Mouse (Mus musculus): Measurements from ENCODE around the gene Pde6d. TPM values are rescaled to one million over a fixed set of nuclear protein-coding genes. Genes with fewer than 3 reads are reported as not detected.

Gene Pde6d
- 73.0 and 73.2 TPM in 2 replicates for polyA plus RNA-seq (2021; fragmentation: Nextera tagmentation)
- long read RNA-seq, experiment 1, transcript Pde6d-201 (5 exons, 1,159 nt) = major isoform, 67 of 75 reads
- long read RNA-seq, experiment 1, partial matches to known transcripts = 3 of 75 reads
- long read RNA-seq, experiment 1, other reads (novel, unspliced or antisense) = 3 of 75 reads
- long read RNA-seq, experiment 2, transcript Pde6d-201 (5 exons, 1,159 nt) = major isoform, 72 of 74 reads
- long read RNA-seq, experiment 2, partial matches to known transcripts = 0 of 74 reads
- long read RNA-seq, experiment 2, other reads (novel, unspliced or antisense) = 2 of 74 reads

DNA sequence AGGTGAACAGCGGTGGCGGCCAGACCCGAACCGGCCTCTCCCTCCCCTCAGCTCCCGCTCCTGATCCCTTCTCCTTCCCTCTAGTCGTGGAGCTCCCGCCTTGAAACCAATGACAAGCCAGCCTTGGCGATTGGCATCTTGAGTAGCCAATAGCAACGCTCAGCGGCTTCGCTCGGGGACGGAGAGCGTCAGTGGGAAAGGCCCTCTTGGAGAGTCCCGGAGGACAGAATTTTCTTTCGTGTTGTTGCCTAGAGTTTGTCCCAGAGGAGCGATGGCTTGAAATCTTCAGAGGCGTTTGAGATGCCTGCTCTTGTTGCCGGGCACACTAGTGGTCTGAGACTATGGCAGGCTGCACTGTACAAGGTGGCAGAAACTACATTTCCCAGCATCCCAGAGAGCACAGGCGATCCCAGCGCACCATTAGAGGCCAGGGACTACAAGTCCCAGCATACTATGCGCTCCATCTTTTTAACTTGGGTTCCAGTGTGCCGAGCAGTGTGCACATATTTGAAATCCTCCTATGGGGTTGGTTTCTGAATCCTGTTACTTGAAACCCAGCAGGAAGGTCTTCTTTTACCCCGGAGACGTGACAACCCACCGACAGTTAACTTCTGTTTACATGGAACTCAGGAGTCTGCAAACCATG, at the start of gene Pde6d, which contains the start of gene Cops7b:
TSS of gene Pde6d (minus strand) at position 179 of the 646 bp plus-strand sequence.
TSS of gene Cops7b (plus strand) at position 454 of the 646 bp plus-strand sequence.

DNA sequence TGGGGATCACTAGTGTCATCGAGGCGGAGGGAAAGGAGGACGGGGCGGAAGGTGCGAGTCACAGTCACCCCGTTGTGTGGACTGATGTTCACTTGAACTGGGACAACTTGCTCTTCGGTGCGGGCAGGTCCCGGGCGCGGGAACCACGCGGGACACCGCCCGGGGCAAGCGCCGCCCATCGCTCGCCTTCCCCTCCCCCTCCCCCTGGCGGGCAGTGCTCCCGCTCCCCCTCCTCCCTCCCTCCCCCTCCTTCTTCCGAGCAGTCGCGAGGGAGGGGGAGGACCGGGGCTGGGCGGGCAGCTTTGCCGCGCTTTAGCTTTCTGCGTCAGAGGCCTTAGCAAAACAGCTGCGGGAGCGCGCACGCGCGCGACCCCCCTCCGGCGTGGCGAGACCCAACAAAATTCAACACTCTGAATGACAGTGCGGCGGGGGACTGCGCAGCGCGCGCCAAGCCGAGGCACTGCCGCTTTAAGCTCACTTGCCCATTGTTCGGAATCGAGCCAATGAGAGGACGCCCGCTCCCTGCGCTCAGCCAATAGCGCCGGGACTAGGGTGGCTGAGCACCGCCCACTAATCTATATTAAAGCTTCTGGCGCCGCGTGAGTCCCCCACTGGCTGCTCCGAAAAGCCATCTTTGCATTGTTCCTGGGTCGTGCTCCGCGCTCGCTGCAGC, 56.2 kb downstream of the Pde6d start, which contains the start of gene Ptma:
TSS of gene Ptma (plus strand) at position 611 of the 673 bp plus-strand sequence.

Other genes with a start within 250 kb of the Pde6d start
- 59.4 and 69.1 TPM in 2 replicates for gene Ncl, start 223.2 kb downstream of the Pde6d start, polyA plus RNA-seq (2021; fragmentation: Nextera tagmentation)
- 0.11 and 0.31 TPM in 2 replicates for gene Nmur1, start 156.4 kb downstream of the Pde6d start, polyA plus RNA-seq (2021; fragmentation: Nextera tagmentation)
- gene Tex44, start 156.3 kb downstream of the Pde6d start, polyA plus RNA-seq (2021; fragmentation: Nextera tagmentation) = not detected in 2 replicates
- 382 and 419 TPM in 2 replicates for gene Ptma, start 55.9 kb downstream of the Pde6d start, polyA plus RNA-seq (2021; fragmentation: Nextera tagmentation)
- 14.7 and 16.7 TPM in 2 replicates for gene Cops7b, start 275 bp upstream of the Pde6d start, polyA plus RNA-seq (2021; fragmentation: Nextera tagmentation)
- 3.2 and 4.1 TPM in 2 replicates for gene Nppc, start 87.9 kb upstream of the Pde6d start, polyA plus RNA-seq (2021; fragmentation: Nextera tagmentation)
- gene Dis3l2, start 121.2 kb upstream of the Pde6d start, polyA plus RNA-seq (2021; fragmentation: Nextera tagmentation) = 13.1 and 15.3 TPM in 2 replicates

Data from layer of hippocampus, adult 6 months (tissue).